Mouse (Mus musculus) heart, embryonic 16.5 days (tissue): ENCODE data around the gene Cplx3. TPM values are rescaled to one million over a fixed set of nuclear protein-coding genes. Genes with fewer than 3 reads are reported as not detected.
A peak's percentile ranks its signal among the peaks of the same experiment; 100 is the strongest.

Experiments
- ATAC-seq: fragments of 200-750 bp; cut with Nextera tagmentation; replicated peaks from 2 replicates; pipeline ENCODE4 v1.8.0; 2017; ENCODE audit warnings: moderate number of reproducible peaks; ENCODE audit not compliant: insufficient read depth, low FRiP score; ENCODE audit errors: extremely low read depth
- H3K27ac ChIP-seq: fragments of 300-500 bp; sonication (generic); 2 replicates; pipeline ENCODE4 v1.5.1; 2014; ENCODE audit warnings: mild to moderate bottlenecking, low read length, control low read depth, moderate library complexity
- H3K27me3 ChIP-seq: fragments of 300-500 bp; sonication (generic); 2 replicates; pipeline ENCODE4 v1.6.1; 2014; ENCODE audit warnings: low read length, mixed read lengths; ENCODE audit not compliant: control insufficient read depth, insufficient read depth
- H3K36me3 ChIP-seq: fragments of 300-500 bp; sonication (generic); 2 replicates; pipeline ENCODE4 v1.6.1; 2014; ENCODE audit not compliant: control insufficient read depth, insufficient read depth
- H3K4me1 ChIP-seq: fragments of 300-500 bp; sonication (generic); 2 replicates; pipeline ENCODE4 v1.6.1; 2014; ENCODE audit warnings: low read length, mixed read lengths; ENCODE audit not compliant: control insufficient read depth, insufficient read depth
- H3K4me2 ChIP-seq: fragments of 300-500 bp; sonication (generic); 2 replicates; pipeline ENCODE4 v1.6.1; 2014; ENCODE audit warnings: low read depth, mild to moderate bottlenecking, control low read depth, low read length
- H3K4me3 ChIP-seq: fragments of 300-500 bp; sonication (generic); 2 replicates; pipeline ENCODE4 v1.5.1; 2014; ENCODE audit warnings: mild to moderate bottlenecking, control low read depth, low read length
- H3K9ac ChIP-seq: fragments of 300-500 bp; sonication (generic); 2 replicates; pipeline ENCODE4 v1.6.1; 2014; ENCODE audit warnings: low read length, control low read depth
- H3K9me3 ChIP-seq: fragments of 300-500 bp; sonication (generic); replicated peaks from 2 replicates; pipeline ENCODE4 v1.6.1; 2016; ENCODE audit warnings: low read length; ENCODE audit not compliant: control insufficient read depth
- WGBS: fragments of 180-500 bp; shearing (Covaris S2); extraction: QIAGEN DNeasy Blood & Tissue Kit; methylation state at CpG from one replicate; pipeline ENCODE4 v1.1.7; 2014; 5-methylcytosine and 5-hydroxymethylcytosine counted together
- polyA plus RNA-seq: library from polyadenylated mRNA; unstranded; fragments of >200 nt; fragmentation: Nextera tagmentation; extraction: Ambion mirVana; gene quantifications from 2 replicates; pipeline ENCODE4 v1.2.1, GENCODE M21; 2015

Gene Cplx3
- polyA plus RNA-seq, 1 experiment from 2014 or later, result not detected

DNA sequence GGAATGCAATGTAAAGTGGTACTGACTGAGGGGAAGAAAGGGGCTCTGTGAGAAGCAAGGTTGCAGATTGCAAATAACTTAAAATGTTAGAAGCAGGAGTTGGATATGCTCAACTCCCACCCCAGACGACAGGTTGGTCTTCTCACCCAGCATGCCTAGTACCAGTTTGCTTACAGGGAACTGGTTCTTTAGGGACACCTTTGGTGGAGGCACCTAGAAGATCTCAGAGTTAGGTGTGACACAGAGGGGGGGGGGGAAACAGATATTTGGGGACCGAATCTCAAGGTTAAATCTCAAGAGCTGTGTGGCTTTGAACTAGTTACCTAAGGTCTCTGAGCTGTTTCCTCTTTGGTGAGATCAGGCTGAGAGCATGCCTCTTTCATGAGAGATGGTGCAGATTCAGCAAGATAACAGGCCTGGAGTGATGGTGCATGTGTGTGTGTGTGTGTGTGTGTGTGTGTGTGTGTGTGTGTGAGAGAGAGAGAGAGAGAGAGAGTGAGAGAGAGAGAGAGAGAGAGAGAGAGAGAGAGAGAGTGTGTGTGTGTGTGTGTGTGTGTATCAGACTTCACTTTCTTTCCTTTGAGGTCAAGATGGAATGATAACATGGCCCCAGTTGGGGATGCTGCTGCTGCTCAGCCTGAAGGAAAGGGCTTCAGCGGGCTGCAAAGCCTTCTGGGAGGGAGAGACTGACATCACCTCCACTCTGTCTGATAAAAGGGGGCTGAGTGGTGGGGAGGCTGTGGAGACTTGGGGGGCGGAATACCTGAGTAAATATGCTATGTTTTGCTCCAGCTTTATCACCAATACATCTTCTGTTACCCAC, 41.4 kb upstream of the Cplx3 start:
- ATAC-seq, result no peak
- 56% methylated on average over 4 of the region's 4 CpGs for WGBS
- Histone ChIP-seq H3K36me3 (no peaks in the 10 kb centered on the region), H3K4me3 (no peak overlapping the region), H3K27ac (peak overlapping the region; percentile 5; the same call in 1 of the 2 replicates), H3K4me2 (no peak overlapping the region), H3K9me3 (no peaks in the 10 kb centered on the region), H3K27me3 (no peaks in the 10 kb centered on the region), H3K4me1 (peaks cover 20% of the 10 kb centered on the region), H3K9ac (no peak overlapping the region)

DNA sequence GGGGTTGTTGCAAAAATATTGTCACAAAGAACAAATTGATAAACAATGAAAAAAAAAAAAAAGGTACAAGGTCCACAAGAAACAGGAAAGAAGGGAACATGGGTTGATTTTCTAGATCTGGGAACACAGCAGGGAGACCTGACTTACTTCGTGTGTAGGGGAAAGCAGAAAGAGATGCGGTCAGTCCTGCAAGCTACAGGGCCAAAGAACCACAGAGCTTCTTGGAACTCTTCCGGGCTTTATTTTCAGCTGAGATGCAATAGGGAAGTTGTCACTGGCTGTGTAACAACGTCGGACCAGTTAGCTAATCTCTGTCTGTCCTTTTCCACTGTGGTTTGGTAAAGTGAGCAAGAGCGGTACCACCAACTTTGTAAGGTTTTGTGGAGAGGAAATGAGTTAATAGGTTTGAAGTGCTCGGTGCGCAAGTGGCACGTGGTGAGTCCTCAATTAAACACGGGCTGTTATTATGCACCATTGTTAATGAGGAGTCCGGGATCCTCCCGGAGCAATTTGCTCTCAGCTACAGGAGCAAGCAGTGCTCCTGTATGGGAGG, 40.5 kb upstream of the Cplx3 start:
- H3K4me2 ChIP-seq, result no peak overlapping the region
- H3K27me3 ChIP-seq, result no peaks in the 10 kb centered on the region
- no peak overlapping the region for H3K9ac ChIP-seq
- H3K9me3 ChIP-seq, result no peaks in the 10 kb centered on the region
- no peak for ATAC-seq
- no peaks in the 10 kb centered on the region; the same call in 1 of the 2 replicates for H3K36me3 ChIP-seq
- no peak overlapping the region for H3K4me3 ChIP-seq
- 70% methylated on average over 12 of the region's 12 CpGs for WGBS
- peaks cover 21% of the 10 kb centered on the region for H3K4me1 ChIP-seq
- no peak overlapping the region for H3K27ac ChIP-seq

DNA sequence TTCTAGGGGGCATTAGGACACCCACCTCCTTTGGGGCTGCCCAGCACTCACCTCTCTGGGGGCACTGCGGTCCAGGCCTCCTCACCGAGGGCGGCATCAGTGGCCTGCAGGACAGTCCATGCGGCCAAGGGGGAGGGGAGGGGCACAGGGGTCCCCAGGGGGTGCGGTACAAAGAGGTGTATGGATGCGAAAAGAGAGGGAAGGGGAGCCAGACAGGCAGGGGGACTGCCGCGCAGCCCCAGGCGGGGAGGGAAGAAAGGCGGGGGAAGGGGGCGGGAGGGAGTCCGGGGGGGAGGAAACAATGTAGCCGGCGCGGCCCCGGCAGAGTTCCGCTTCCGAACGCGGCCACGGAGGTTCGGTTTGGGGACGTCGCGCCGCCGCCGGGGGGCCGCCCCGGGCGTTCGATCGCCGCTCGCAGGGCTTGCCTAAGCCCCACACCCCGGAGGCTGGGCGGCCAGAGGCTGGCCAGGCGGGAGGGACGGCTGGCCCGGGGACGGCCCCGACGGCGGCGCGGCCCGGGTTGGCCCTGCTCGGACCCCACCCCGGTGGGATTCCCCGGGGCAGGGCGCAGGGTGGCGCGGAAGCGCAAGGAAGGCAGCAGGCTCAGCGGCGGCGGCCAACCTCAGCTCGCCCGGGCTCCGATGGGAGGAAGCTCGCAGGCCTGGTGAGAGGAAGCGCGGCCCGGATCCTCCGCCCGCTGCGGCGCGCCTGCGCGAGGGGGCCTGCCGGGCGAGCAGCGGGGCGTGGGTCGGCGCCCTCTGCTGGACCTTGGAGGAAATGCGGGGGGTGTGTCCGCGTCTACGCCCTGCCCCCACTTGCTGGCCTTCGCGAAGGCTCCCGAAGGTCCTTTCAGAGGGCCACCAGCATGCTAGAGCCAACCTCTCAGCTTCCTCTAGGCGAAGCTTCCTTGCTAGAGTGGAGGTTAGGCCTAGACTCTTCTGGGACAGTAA, 39.1 kb upstream of the Cplx3 start:
- Histone ChIP-seq H3K9me3 (no peaks in the 10 kb centered on the region), H3K27ac (peak overlapping the region; percentile 96), H3K27me3 (no peaks in the 10 kb centered on the region), H3K36me3 (no peaks in the 10 kb centered on the region; the same call in 1 of the 2 replicates), H3K4me3 (peak overlapping the region; percentile 85), H3K4me2 (peak overlapping the region; percentile 88), H3K9ac (peak overlapping the region; percentile 98), H3K4me1 (peaks cover 35% of the 10 kb centered on the region)
- WGBS, result under 1% methylated on average over 84 of the region's 85 CpGs
- peak; percentile 87 for ATAC-seq

DNA sequence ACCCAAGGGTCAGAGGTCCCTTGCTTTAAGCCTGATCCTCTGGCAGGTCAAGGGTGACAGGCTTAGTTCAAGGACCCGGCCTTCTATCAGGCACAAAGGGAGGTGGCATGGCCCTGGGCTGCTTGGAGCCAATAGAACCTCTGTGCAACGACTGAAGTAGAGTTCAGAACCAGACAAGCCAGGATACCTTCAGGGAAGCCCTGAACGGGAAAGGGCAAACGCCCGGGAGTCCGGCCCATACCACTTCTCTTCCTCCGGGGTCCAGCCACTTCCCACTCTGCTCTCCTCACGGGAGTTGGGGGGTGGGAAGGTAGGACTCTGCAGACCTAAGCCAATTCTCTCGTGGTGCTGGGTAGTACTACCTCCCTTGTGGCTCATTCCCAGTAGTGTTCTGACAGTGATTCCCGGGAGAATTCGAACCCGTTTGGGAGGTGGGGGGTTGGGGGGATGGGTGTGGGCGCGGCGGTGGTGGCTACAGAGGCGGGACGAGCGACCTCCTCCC, 38.4 kb upstream of the Cplx3 start:
- 2% methylated on average over 18 of the region's 18 CpGs for WGBS
- H3K4me1 ChIP-seq, result peaks cover 42% of the 10 kb centered on the region
- H3K9me3 ChIP-seq, result no peaks in the 10 kb centered on the region
- H3K9ac ChIP-seq, result peak overlapping the region; percentile 98
- H3K4me3 ChIP-seq, result peak overlapping the region; percentile 85
- no peak for ATAC-seq
- no peaks in the 10 kb centered on the region; the same call in 1 of the 2 replicates for H3K36me3 ChIP-seq
- peak overlapping the region; percentile 96 for H3K27ac ChIP-seq
- no peaks in the 10 kb centered on the region for H3K27me3 ChIP-seq
- H3K4me2 ChIP-seq, result peak overlapping the region; percentile 88

DNA sequence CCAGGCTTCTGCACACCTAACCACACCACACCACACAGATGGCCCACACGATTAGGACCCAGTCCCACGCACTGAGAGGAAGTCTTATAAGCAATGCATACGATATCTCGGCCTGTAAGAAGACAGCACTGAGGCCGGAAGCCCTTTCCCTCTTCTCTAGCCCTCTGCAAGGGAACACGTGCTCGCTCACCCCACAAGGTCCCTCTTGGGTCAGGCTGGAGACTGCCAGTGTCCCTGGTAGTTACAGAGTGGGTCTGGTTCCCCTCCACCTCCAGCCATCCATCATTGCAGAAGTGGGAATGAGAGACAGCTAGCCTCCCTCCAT, 37.7 kb upstream of the Cplx3 start:
- no peaks in the 10 kb centered on the region for H3K9me3 ChIP-seq
- H3K9ac ChIP-seq, result peak overlapping the region; percentile 98
- ATAC-seq, result no peak
- H3K27ac ChIP-seq, result 0 out of 2 replicates have a peak overlapping the region, but pooled peaks have one; percentile 11
- H3K4me1 ChIP-seq, result peaks cover 49% of the 10 kb centered on the region
- H3K4me2 ChIP-seq, result peak overlapping the region; percentile 88
- H3K36me3 ChIP-seq, result no peaks in the 10 kb centered on the region; the same call in 1 of the 2 replicates
- H3K4me3 ChIP-seq, result peak overlapping the region; percentile 85
- no peaks in the 10 kb centered on the region for H3K27me3 ChIP-seq
- 38% methylated on average over 7 of the region's 7 CpGs for WGBS

DNA sequence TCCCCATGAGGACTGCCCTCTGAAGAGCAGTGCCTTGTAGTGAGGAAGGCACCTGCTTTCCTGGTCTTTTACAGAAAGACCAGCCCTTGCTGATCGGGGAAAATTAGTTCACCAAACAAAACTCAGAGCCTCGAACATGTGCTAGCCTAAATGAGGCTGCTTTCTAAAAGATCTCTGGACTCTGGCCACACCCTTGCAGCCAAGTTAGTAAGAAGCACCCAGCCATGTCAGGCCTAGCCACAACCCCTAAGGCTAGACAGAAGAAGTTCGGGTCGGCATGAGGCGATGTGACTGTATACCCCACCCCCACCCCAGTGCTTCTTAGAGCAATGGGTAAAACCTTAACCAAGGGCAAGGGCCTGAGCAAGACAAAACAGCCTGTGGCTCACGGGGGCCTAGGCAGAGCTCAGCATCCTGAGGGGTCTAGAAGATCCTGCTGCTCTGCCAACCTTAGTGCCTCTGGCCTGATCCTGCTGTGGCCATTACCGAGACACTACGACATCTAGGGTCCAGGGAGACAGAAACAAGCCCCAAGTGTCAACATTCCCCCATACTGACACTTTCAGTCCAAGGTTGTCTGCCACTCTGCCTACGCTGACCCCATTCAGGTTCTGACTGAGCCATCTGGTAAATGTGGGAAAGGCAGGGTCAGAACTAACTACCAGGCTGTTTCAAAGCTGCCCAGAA, 37.2 kb upstream of the Cplx3 start:
- Histone ChIP-seq H3K4me1 (peaks cover 54% of the 10 kb centered on the region), H3K4me3 (peak overlapping the region; percentile 85), H3K27ac (peak overlapping the region; percentile 26; the same call in 1 of the 2 replicates), H3K9ac (peak overlapping the region; percentile 98), H3K27me3 (no peaks in the 10 kb centered on the region), H3K4me2 (peak overlapping the region; percentile 88), H3K36me3 (no peaks in the 10 kb centered on the region; the same call in 1 of the 2 replicates), H3K9me3 (no peaks in the 10 kb centered on the region)
- 63% methylated on average over 9 of the region's 9 CpGs for WGBS
- ATAC-seq, result no peak

DNA sequence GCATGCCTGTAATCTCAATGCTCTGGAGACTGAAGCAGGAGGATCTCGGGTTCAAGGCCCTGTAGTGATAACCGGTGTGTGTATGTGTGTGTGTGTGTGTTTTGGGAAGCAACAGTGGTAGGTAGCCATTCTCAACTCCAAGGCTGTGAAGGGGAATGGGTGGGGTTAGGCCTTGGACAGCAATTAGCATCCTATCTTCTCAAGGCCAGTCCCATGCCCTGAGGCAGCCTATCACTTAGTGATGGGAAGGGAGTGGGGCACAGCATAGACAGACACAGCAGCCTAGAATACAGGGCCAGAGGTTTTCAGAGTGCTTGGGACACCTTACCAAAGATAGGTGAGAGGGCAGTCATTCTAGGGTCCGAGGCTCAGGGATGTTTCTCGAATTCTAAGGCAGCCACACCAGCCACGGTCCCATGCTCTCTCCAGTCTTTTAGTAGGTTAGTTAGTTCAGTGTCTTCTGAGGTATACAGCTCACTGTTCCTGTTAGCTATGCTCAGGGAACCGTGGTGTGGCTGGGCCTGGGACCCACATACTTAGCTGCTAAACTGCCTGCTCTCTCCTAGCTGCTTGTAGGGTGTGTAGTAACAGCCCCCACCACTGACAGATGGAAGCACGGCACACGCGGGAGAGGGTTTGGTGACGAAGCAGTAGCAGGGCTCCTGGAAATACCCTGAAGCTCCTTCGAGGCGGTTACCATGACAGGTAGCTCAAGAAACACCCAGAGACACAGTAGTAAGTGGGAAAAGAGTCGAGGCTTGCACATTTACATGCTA, 35.9 kb upstream of the Cplx3 start:
- H3K4me3 ChIP-seq, result no peak overlapping the region
- H3K9me3 ChIP-seq, result no peaks in the 10 kb centered on the region
- peaks cover 67% of the 10 kb centered on the region for H3K4me1 ChIP-seq
- no peak overlapping the region; the same call in 1 of the 2 replicates for H3K4me2 ChIP-seq
- 78% methylated on average over 13 of the region's 13 CpGs for WGBS
- H3K27ac ChIP-seq, result no peak overlapping the region
- no peak overlapping the region for H3K9ac ChIP-seq
- ATAC-seq, result no peak
- H3K36me3 ChIP-seq, result no peaks in the 10 kb centered on the region; the same call in 1 of the 2 replicates
- no peaks in the 10 kb centered on the region for H3K27me3 ChIP-seq

DNA sequence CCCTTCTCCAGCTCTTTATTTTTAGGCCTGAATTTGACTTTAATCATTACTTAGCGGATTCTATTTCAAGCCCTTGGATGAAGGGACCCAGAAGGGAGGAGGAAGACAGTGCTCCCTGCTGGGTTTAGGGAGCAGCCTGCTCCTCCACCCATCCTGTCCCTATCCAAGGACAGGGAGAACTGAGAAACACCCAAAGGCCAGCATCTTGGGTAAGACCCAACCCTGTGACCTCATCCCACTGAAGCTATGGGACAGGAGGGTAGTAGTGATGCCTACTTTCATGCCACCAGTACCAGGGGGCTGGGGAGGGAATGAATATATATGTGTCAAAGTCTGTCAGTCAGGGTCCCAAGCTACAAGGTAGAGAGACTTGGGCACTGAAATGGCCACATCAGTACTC, 34.9 kb upstream of the Cplx3 start:
- no peaks in the 10 kb centered on the region; the same call in 1 of the 2 replicates for H3K36me3 ChIP-seq
- 50% methylated on average over 1 of the region's 1 CpGs for WGBS
- H3K9me3 ChIP-seq, result no peaks in the 10 kb centered on the region
- H3K9ac ChIP-seq, result peak overlapping the region; percentile 66; the same call in 1 of the 2 replicates
- ATAC-seq, result no peak
- peak overlapping the region; percentile 94 for H3K27ac ChIP-seq
- H3K4me1 ChIP-seq, result peaks cover 72% of the 10 kb centered on the region
- peak overlapping the region; percentile 54 for H3K4me2 ChIP-seq
- no peak overlapping the region; the same call in 1 of the 2 replicates for H3K4me3 ChIP-seq
- no peaks in the 10 kb centered on the region for H3K27me3 ChIP-seq
